Mouse (Mus musculus) forebrain, embryonic 11.5 days (tissue): ENCODE measurements around the gene Perm1. TPM values are rescaled to one million over a fixed set of nuclear protein-coding genes. Genes with fewer than 3 reads are reported as not detected.

ENCODE experiments used
- ATAC-seq: fragments of 200-750 bp; cut with Nextera tagmentation; replicated peaks from 2 replicates; pipeline ENCODE4 v1.8.0; 2017; ENCODE audit warnings: moderate TSS enrichment; ENCODE audit not compliant: low FRiP score
- DNase-seq: peaks from one replicate; pipeline ENCODE4 v3.0.0-alpha.2; 2017; ENCODE audit warnings: low spot score
- H3K27ac ChIP-seq: fragments of 300-500 bp; sonication (generic); 2 replicates; pipeline ENCODE4 v1.5.1; 2014; ENCODE audit warnings: low read depth, low read length
- H3K27me3 ChIP-seq: fragments of 300-500 bp; sonication (generic); 2 replicates; pipeline ENCODE4 v1.6.1; 2014; ENCODE audit warnings: mild to moderate bottlenecking, low read length, mixed read lengths; ENCODE audit not compliant: control insufficient read depth, insufficient read depth
- H3K36me3 ChIP-seq: fragments of 300-500 bp; sonication (generic); 2 replicates; pipeline ENCODE4 v1.6.1; 2014; ENCODE audit warnings: mild to moderate bottlenecking, low read length, moderate library complexity, mixed read lengths; ENCODE audit not compliant: control insufficient read depth, insufficient read depth
- H3K4me1 ChIP-seq: fragments of 300-500 bp; sonication (generic); replicated peaks from 2 replicates; pipeline ENCODE4 v1.6.1; 2014; ENCODE audit warnings: low read length, mixed read lengths; ENCODE audit not compliant: control insufficient read depth, insufficient read depth
- H3K4me2 ChIP-seq: fragments of 300-500 bp; sonication (generic); 2 replicates; pipeline ENCODE4 v1.6.1; 2014; ENCODE audit warnings: low read depth, mild to moderate bottlenecking, low read length, moderate library complexity, mixed read lengths; ENCODE audit not compliant: severe bottlenecking
- H3K4me3 ChIP-seq: fragments of 300-500 bp; sonication (generic); 2 replicates; pipeline ENCODE4 v1.5.1; 2014; ENCODE audit warnings: low read depth, low read length
- H3K9ac ChIP-seq: fragments of 300-500 bp; sonication (generic); 2 replicates; pipeline ENCODE4 v1.6.1; 2014; ENCODE audit warnings: low read length
- H3K9me3 ChIP-seq: fragments of 300-500 bp; sonication (generic); 2 replicates; pipeline ENCODE4 v1.6.1; 2016; ENCODE audit warnings: low read length, mixed read lengths; ENCODE audit not compliant: control insufficient read depth
- WGBS: fragments of 180-500 bp; shearing (Covaris S2); extraction: QIAGEN DNeasy Blood & Tissue Kit; methylation state at CpG from one replicate; pipeline ENCODE4 v1.1.7; 2014; 5-methylcytosine and 5-hydroxymethylcytosine counted together
- polyA plus RNA-seq: library from polyadenylated mRNA; unstranded; fragments of >200 nt; fragmentation: Nextera tagmentation; extraction: Ambion mirVana; gene quantifications from 2 replicates; pipeline ENCODE4 v1.2.1, GENCODE M21; 2014

The Perm1 gene
- polyA plus RNA-seq, 1 experiment from 2014 or later = 1.6 TPM

DNA sequence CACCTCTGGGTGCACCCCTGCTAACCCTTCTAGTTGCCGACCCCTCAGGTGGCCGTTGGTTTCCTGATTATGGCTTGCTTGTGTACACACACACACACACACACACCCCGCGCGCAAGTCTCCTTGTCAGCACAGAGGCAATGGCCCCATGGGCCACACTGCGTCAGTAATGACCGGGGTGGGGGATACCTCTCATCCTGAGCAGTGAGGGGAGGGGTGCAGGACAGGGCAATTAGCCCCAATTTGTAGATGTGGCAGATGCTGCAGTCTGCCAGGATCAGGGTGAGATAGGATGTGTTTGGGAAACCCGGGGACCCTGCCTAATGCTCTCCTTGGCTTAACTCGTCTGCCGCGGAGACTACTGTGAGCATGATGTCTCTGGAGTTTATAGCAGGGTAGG is 33.9 kb downstream of the Perm1 start:
- DNase-seq (no peak), ATAC-seq (no peak)
- Histone ChIP-seq H3K4me3 (no peak overlapping the region), H3K4me2 (no peak overlapping the region), H3K9me3 (no peaks in the 10 kb centered on the region), H3K27ac (no peak overlapping the region), H3K36me3 (peaks cover 12% of the 10 kb centered on the region), H3K9ac (no peak overlapping the region), H3K27me3 (peaks cover 14% of the 10 kb centered on the region), H3K4me1 (peaks cover 2% of the 10 kb centered on the region; the same call in 1 of the 2 replicates)
- 73% methylated on average over 11 of the region's 11 CpGs for WGBS

DNA sequence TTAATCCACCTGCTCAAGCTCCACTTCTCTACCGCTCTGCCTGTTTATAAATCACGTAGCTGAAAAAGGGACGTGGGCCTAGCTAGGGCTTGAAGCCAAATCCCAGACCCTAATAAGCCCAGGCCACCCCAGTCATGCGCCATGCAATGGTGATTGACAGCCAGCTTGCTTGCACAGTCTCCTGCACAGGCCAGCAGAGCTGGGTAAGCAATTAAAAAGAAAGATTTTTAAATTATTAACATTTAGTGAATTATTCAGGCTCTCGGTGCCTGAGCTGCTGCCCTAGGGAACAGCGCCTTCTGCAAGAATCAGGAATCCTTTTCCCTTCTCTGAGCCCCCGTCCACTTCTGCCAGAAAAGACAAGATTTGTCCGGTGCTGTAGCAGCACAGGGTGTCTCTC is 35.4 kb downstream of the Perm1 start:
- Histone ChIP-seq H3K4me2 (no peak overlapping the region), H3K27me3 (peaks cover 24% of the 10 kb centered on the region), H3K36me3 (peaks cover 3% of the 10 kb centered on the region), H3K9ac (no peak overlapping the region), H3K4me1 (peaks cover 4% of the 10 kb centered on the region; the same call in 1 of the 2 replicates), H3K27ac (no peak overlapping the region), H3K9me3 (no peaks in the 10 kb centered on the region), H3K4me3 (no peak overlapping the region)
- ATAC-seq (no peak), DNase-seq (no peak)
- WGBS = 78% methylated on average over 8 of the region's 8 CpGs

DNA sequence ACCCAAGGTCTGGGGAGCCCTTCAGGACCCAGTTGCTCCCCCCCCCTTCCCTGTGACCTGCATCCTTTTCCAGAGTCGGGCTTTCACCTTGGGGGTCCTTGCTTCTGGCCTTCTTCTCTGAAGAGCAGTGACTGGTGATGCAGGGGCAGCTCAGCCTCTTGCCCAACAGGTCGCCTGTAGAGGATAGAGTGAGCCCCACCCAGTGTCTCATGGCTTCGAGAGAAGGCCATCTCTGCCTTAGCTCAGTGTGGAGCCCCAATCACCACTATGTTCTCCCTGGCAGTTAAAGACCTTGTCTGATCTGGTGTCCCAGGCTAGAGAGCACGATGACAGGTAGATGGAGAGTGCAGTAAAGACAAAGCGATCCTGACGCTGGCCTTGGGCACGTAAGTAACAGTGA is 36.5 kb downstream of the Perm1 start:
- no peak overlapping the region for H3K27ac ChIP-seq

DNA sequence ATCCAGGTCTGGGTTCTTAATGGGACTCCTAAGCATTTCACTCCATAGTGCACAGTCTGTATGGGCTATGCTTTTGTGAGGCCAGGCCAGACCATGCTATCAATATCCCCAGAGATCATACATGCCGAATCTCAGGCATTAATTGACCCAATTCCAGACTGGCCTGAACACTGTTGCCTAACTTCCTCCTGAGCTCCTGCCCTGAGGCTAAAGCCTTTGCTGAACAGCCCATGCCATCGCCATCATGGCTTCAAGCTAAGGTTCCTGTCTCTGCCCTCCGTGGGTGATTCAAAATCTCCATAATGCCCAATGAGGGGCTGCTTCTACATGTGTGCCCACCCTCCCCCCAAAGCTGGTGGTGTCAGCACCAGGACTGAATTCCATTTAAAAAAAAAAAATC is 37.0 kb downstream of the Perm1 start:
- H3K27ac ChIP-seq = 0 out of 2 replicates have a peak overlapping the region, but pooled peaks have one; percentile 32
- H3K4me3 ChIP-seq = no peak overlapping the region
- H3K9ac ChIP-seq = no peak overlapping the region
- H3K27me3 ChIP-seq = peaks cover 24% of the 10 kb centered on the region
- no peak for ATAC-seq
- peaks cover 4% of the 10 kb centered on the region; the same call in 1 of the 2 replicates for H3K4me1 ChIP-seq
- DNase-seq = no peak
- no peaks in the 10 kb centered on the region for H3K9me3 ChIP-seq
- H3K36me3 ChIP-seq = no peaks in the 10 kb centered on the region
- 46% methylated on average over 3 of the region's 3 CpGs for WGBS
- no peak overlapping the region for H3K4me2 ChIP-seq

More for the DNA sequence above, 36.5 kb downstream of the Perm1 start:
- Histone ChIP-seq H3K4me2 (no peak overlapping the region), H3K9ac (no peak overlapping the region), H3K9me3 (no peaks in the 10 kb centered on the region), H3K36me3 (no peaks in the 10 kb centered on the region; the same call in 1 of the 2 replicates), H3K4me3 (no peak overlapping the region), H3K4me1 (peaks cover 4% of the 10 kb centered on the region; the same call in 1 of the 2 replicates), H3K27me3 (peaks cover 24% of the 10 kb centered on the region)
- WGBS = 42% methylated on average over 7 of the region's 7 CpGs
- DNase-seq (no peak), ATAC-seq (no peak)

DNA sequence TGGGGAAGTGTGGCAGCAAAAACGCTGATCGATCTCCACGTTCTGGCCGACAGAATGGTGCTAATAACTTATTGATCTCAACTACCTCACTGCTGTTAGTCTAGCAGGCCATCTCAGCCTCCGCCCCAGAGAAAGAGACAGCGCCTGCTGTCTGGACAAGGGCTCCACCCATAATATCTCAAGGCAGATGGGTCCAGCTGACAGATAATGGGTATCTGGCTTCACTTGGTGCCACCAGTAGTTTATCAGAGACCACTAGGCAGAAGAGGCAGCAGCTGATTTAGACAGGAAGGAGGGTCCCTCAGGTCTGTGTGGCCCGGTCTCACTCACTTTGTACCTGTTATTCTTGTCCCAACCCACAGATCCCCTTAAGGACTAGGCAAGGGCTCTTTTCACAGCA is 37.4 kb downstream of the Perm1 start:
- Histone ChIP-seq H3K27me3 (peaks cover 24% of the 10 kb centered on the region), H3K4me2 (no peak overlapping the region), H3K9ac (no peak overlapping the region), H3K27ac (no peak overlapping the region), H3K36me3 (no peaks in the 10 kb centered on the region), H3K4me3 (no peak overlapping the region), H3K4me1 (peaks cover 4% of the 10 kb centered on the region; the same call in 1 of the 2 replicates), H3K9me3 (no peaks in the 10 kb centered on the region)
- 50% methylated on average over 7 of the region's 7 CpGs for WGBS
- DNase-seq (no peak), ATAC-seq (no peak)

DNA sequence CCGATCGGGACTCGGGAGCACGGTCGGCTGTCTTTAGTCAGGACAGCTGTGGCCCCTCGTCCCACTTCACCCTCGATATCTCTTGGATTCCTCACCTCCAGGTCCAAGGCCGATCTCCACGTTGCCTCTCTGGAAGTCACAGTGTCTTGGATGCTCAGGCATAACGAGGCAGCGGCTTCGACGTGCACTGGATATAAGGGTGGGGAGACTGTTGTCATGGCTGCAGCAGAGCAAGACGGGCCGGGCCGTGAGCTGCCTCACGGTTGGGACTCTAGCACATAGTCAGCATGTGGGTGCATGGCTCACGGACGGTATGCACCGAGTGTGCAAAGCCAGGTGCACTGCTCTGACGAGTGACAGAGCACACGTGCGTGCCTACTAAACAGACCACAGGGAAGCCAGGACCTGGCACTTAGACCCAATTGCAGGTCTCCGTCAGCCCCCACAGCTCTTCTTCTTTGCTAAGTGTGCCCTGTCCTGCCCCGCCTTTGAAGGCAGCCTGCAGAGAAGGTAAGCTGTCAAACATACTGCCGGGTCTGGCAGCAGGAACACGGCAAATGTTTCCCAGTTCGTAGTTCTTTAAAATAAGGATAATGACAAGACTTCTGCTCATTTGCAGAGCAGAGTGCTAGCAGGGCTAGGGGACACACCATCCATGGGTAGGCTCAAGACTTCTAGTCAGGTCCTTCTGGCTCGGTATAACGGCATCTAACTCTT is 38.9 kb downstream of the Perm1 start:
- Histone ChIP-seq H3K4me1 (peaks cover 4% of the 10 kb centered on the region; the same call in 1 of the 2 replicates), H3K27me3 (peaks cover 24% of the 10 kb centered on the region), H3K9me3 (no peaks in the 10 kb centered on the region), H3K27ac (no peak overlapping the region), H3K4me2 (peak overlapping the region; percentile 28), H3K9ac (no peak overlapping the region), H3K36me3 (no peaks in the 10 kb centered on the region), H3K4me3 (peak overlapping the region; percentile 9)
- DNase-seq (no peak), ATAC-seq (peak; percentile 77)
- WGBS = under 1% methylated on average over 28 of the region's 30 CpGs

DNA sequence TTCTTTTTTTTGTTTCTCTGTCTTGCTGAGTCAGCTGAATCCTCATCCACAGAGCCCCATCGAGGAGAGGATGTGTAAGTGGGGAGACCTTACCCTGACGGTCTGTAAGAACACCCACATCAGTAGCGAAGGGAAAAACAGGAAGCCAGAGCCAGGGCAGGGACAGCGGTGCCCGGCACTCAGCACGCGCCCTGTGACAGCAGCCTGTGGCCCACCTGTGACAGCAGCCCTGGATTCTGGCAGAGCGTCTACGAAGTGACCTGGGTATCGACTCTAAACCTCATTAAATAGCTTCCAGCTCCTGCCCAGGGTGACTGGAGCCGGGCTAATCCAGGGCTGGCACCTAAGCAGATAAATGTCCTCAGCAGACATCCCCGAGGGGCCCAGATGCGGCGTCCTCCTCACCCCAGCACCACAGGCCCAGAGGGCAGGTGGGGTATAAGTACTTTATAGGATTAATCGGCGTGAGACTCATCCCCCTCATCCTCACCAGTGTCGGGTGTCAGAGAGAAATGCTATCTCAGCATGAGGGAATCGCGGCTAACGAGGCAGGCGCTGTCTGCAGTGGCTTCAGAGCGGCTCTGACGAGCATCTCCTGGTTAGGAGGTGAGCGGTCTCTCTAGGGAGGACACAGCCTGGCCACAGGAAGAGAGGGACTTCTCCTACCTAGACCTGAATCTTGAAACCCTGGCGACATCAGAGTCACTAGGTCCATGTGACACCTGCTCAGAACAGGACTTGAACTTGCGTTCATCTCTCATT is 39.6 kb downstream of the Perm1 start, which contains the start of gene Samd11:
Gene Samd11 (minus strand): TSS at position 580 of the 762 bp plus-strand sequence.
- DNase-seq = no peak
- H3K4me2 ChIP-seq = peak within 1 kb of the TSS; percentile 28
- H3K27ac ChIP-seq = no peak within 1 kb of the TSS
- H3K9ac ChIP-seq = no peak within 1 kb of the TSS
- no peaks in the 10 kb centered on the region for H3K36me3 ChIP-seq
- H3K9me3 ChIP-seq = no peaks in the 10 kb centered on the region
- peak; percentile 21; the same call in 1 of the 2 replicates for ATAC-seq
- H3K27me3 ChIP-seq = peaks cover 24% of the 10 kb centered on the region
- H3K4me1 ChIP-seq = peaks cover 4% of the 10 kb centered on the region; the same call in 1 of the 2 replicates
- 2% methylated on average over 26 of the region's 26 CpGs for WGBS
- H3K4me3 ChIP-seq = peak within 1 kb of the TSS; percentile 9
